Comparison of ENCODE assay signal across 8 mouse cellular contexts in genomic region chr8:126986495-126986894, GRCm38 (mm10). TPM values are rescaled to one million over a fixed set of nuclear protein-coding genes. Genes with fewer than 3 reads are reported as not detected.
A peak's percentile ranks its signal among the peaks of the same experiment; 100 is the strongest.
DNase-seq lines count a peak whose midpoint lies in the region; ATAC-seq and TF ChIP-seq lines count a peak whose summit lies in the region.

No protein-coding gene starts in this region.

- H3K27me3 ChIP-seq in embryonic facial prominence, embryonic 10.5 days (replicated peaks; ENCODE audit: low read depth, poor library complexity, severe bottlenecking): no peaks in the 10 kb centered on the region
- no peaks in the 10 kb centered on the region for H3K27me3 ChIP-seq in heart, adult 2 months (ENCODE audit: control insufficient read depth, insufficient read depth, low read length)
- no peaks in the 10 kb centered on the region for H3K27me3 ChIP-seq in kidney, embryonic 14.5 days (ENCODE audit: control insufficient read depth, insufficient read depth, low read length)
- H3K27me3 ChIP-seq in limb, embryonic 13.5 days: 0 out of 2 replicates have a peak, but pooled peaks cover 2% of the 10 kb centered on the region

- H3K79me2 ChIP-seq in heart, adult 2 months (replicated peaks; ENCODE audit: control insufficient read depth, insufficient read depth, low read length): no peaks in the 10 kb centered on the region

- H3K36me3 ChIP-seq in embryonic facial prominence, embryonic 10.5 days (replicated peaks): no peaks in the 10 kb centered on the region
- H3K36me3 ChIP-seq in heart, adult 2 months (ENCODE audit: control insufficient read depth, insufficient read depth, low read length): no peaks in the 10 kb centered on the region
- no peaks in the 10 kb centered on the region for H3K36me3 ChIP-seq in kidney, embryonic 14.5 days (ENCODE audit: control insufficient read depth, insufficient read depth, low read length)
- no peaks in the 10 kb centered on the region for H3K36me3 ChIP-seq in limb, embryonic 13.5 days

- peak; percentile 98; the same call in 1 of the 2 replicates for TF ChIP-seq CTCF in heart, adult 2 months (IDR thresholded peaks at IDR 0.05)

- TF ChIP-seq POLR2A in heart, adult 2 months (IDR thresholded peaks at IDR 0.05; ENCODE audit: insufficient read depth, low read depth, low read length): no peak

- H3K4me2 ChIP-seq in kidney, embryonic 14.5 days (replicated peaks; ENCODE audit: low read depth, low read length): no peak overlapping the region
- H3K4me2 ChIP-seq in limb, embryonic 13.5 days (replicated peaks): peak overlapping the region; percentile 23; the same call in 1 of the 2 replicates

- TF ChIP-seq EP300 in heart, adult 2 months (IDR thresholded peaks at IDR 0.05; ENCODE audit: insufficient read depth, low read depth, low read length): peak; percentile 95

- peak; percentile 19 for DNase-seq in 3134 (ENCODE audit: extremely low read depth, insufficient read length, low spot score)
- DNase-seq in adrenal gland, adult 8-10 months: peak; percentile 63
- DNase-seq in embryonic facial prominence, embryonic 10.5 days (ENCODE audit: low spot score): peak; percentile 83
- DNase-seq in heart, adult 2 months: peak; percentile 73 to 79
- peak; percentile 53 to 55 for DNase-seq in spleen, postnatal 36 days (ENCODE audit: low spot score in 2 of 2)

- H3K4me1 ChIP-seq in embryonic facial prominence, embryonic 10.5 days: no peaks in the 10 kb centered on the region
- no peaks in the 10 kb centered on the region for H3K4me1 ChIP-seq in heart, adult 2 months (ENCODE audit: control insufficient read depth, insufficient read depth, low read length)
- H3K4me1 ChIP-seq in kidney, embryonic 14.5 days (ENCODE audit: control insufficient read depth, insufficient read depth, low read length): no peaks in the 10 kb centered on the region
- H3K4me1 ChIP-seq in limb, embryonic 13.5 days: no peaks in the 10 kb centered on the region

- no peak overlapping the region for H3K4me3 ChIP-seq in embryonic facial prominence, embryonic 10.5 days
- H3K4me3 ChIP-seq in heart, adult 2 months: no peak overlapping the region
- no peak overlapping the region for H3K4me3 ChIP-seq in kidney, embryonic 14.5 days (ENCODE audit: low read length)
- H3K4me3 ChIP-seq in limb, embryonic 13.5 days: no peak overlapping the region

- H3K9ac ChIP-seq in heart, adult 2 months (ENCODE audit: low read depth, low read length): no peak overlapping the region
- no peak overlapping the region for H3K9ac ChIP-seq in kidney, embryonic 14.5 days (ENCODE audit: low read depth, low read length)
- no peak overlapping the region for H3K9ac ChIP-seq in limb, embryonic 13.5 days

- H3K27ac ChIP-seq in embryonic facial prominence, embryonic 10.5 days (replicated peaks): no peak overlapping the region
- no peak overlapping the region for H3K27ac ChIP-seq in heart, adult 2 months
- H3K27ac ChIP-seq in kidney, embryonic 14.5 days (ENCODE audit: low read depth, low read length): no peak overlapping the region
- no peak overlapping the region for H3K27ac ChIP-seq in limb, embryonic 13.5 days

- peak; percentile 51; the same call in 1 of the 2 replicates for ATAC-seq in kidney, embryonic 14.5 days (ENCODE audit: low FRiP score, low TSS enrichment)
- ATAC-seq in limb, embryonic 13.5 days (ENCODE audit: low FRiP score, low read depth): peak; percentile 51; the same call in 1 of the 2 replicates
- ATAC-seq in monocyte, adult 5-6 weeks (replicated peaks; ENCODE audit: insufficient number of reproducible peaks, low FRiP score, low TSS enrichment, poor library complexity, severe bottlenecking): peak; percentile 50; the same call in 1 of the 2 replicates

- intact Hi-C loops in heart, adult 2 months (cut with DNase I): loop anchor here (1.0 to 10.0 kb wide), 4 partner anchors 76 to 1398 kb away; partner anchors contain the start of gene Pard3

- no peaks in the 10 kb centered on the region for H3K9me3 ChIP-seq in embryonic facial prominence, embryonic 10.5 days
- 0 out of 2 replicates have a peak, but pooled peaks cover 2% of the 10 kb centered on the region for H3K9me3 ChIP-seq in kidney, embryonic 14.5 days (ENCODE audit: control insufficient read depth, low read length)
- peaks cover 6% of the 10 kb centered on the region for H3K9me3 ChIP-seq in limb, embryonic 13.5 days

- WGBS in embryonic facial prominence, embryonic 10.5 days: 4% methylated on average over 12 of the region's 12 CpGs
- 2% methylated on average over 12 of the region's 12 CpGs for WGBS in heart, adult 2 months
- WGBS in kidney, embryonic 14.5 days: 2% methylated on average over 12 of the region's 12 CpGs
- WGBS in limb, embryonic 13.5 days: 3% methylated on average over 12 of the region's 12 CpGs

RNA-seq across cellular contexts. Expression of gene Rbm34, which starts 15.6 kb away (rescaled TPM):
- total RNA-seq in adrenal gland, adult 8-10 months (2022): 10 to 100 TPM; 13.0 to 17.9 (median 14.1) TPM
- polyA plus RNA-seq in embryonic facial prominence, embryonic 10.5 days (2016; fragmentation: Nextera tagmentation; extraction: Ambion mirVana): 24.9 and 26.9 TPM in 2 replicates
- total RNA-seq in heart, adult 2 months (2021): 1 to 10 TPM; 2.8 to 4.1 TPM
- 0.90 and 1.2 TPM in 2 replicates for polyA plus RNA-seq in heart, adult 2 months (2012; rRNA removed)
- 28.7 and 33.0 TPM in 2 replicates for polyA plus RNA-seq in kidney, embryonic 14.5 days (2014; fragmentation: Nextera tagmentation; extraction: Ambion mirVana)
- 26.6 and 29.3 TPM in 2 replicates for polyA plus RNA-seq in limb, embryonic 13.5 days (2015; fragmentation: Nextera tagmentation; extraction: Ambion mirVana)
- 42.1 to 45.2 TPM (median 44.1 TPM) in 3 replicates for total RNA-seq in monocyte, adult 5-6 weeks (2017)

RNA-seq across cellular contexts. Expression of gene Tomm20, which starts 40.9 kb away (rescaled TPM):
- total RNA-seq in adrenal gland, adult 8-10 months (2022): 100 to 1,000 TPM; 133 to 185 (median 152) TPM
- polyA plus RNA-seq in embryonic facial prominence, embryonic 10.5 days (2016; fragmentation: Nextera tagmentation; extraction: Ambion mirVana): 285 and 304 TPM in 2 replicates
- 10 to 100 TPM; 70.1 to 96.2 TPM for total RNA-seq in heart, adult 2 months (2021)
- 67.8 and 195 TPM in 2 replicates for polyA plus RNA-seq in heart, adult 2 months (2012; rRNA removed)
- 262 and 292 TPM in 2 replicates for polyA plus RNA-seq in kidney, embryonic 14.5 days (2014; fragmentation: Nextera tagmentation; extraction: Ambion mirVana)
- 208 and 214 TPM in 2 replicates for polyA plus RNA-seq in limb, embryonic 13.5 days (2015; fragmentation: Nextera tagmentation; extraction: Ambion mirVana)
- total RNA-seq in monocyte, adult 5-6 weeks (2017): 100 to 160 TPM (median 138 TPM) in 3 replicates

Comparison
In these comparisons a context has a peak if more than half of its experiments do, and no peak if none do; other contexts are left out.
1. DNase-seq: peak in every context shown above with its lines; median percentile 83 in embryonic facial prominence, embryonic 10.5 days; 76 in heart, adult 2 months; 63 in adrenal gland, adult 8-10 months; 54 in spleen, postnatal 36 days; 19 in 3134.
2. RNA of gene Rbm34, which starts 15.6 kb away (polyA plus RNA-seq): 28.7 to 33.0 TPM in kidney, embryonic 14.5 days, 24.9 to 26.9 TPM in embryonic facial prominence, embryonic 10.5 days and 26.6 to 29.3 TPM in limb, embryonic 13.5 days; 0.90 to 1.2 TPM in heart, adult 2 months; every median in the first group is over 10 times any median in the second.
3. Peak in every context shown above with its lines, with median percentiles within 50 percentile points of each other: ATAC-seq.